Mouse (Mus musculus): ENCODE data around the gene Abca6. TPM values are rescaled to one million over a fixed set of nuclear protein-coding genes. Genes with fewer than 3 reads are reported as not detected.

The Abca6 gene
- polyA plus RNA-seq, 1 experiment from 2014 or later = 1.8 TPM

Other genes starting within 250 kb of the Abca6 start
- 2.3 and 2.7 TPM in 2 replicates for gene Abca8a, start 155.8 kb downstream of the Abca6 start, polyA plus RNA-seq (2015; fragmentation: Nextera tagmentation; extraction: Ambion mirVana)
- gene Abca9, start 83.6 kb downstream of the Abca6 start, polyA plus RNA-seq (2015; fragmentation: Nextera tagmentation; extraction: Ambion mirVana) = 4.7 and 4.8 TPM in 2 replicates
- gene Abca5, start 85.9 kb upstream of the Abca6 start, polyA plus RNA-seq (2015; fragmentation: Nextera tagmentation; extraction: Ambion mirVana) = 6.0 and 7.1 TPM in 2 replicates
- gene Map2k6, start 147.3 kb upstream of the Abca6 start, polyA plus RNA-seq (2015; fragmentation: Nextera tagmentation; extraction: Ambion mirVana) = 38.1 and 38.6 TPM in 2 replicates

All from embryonic facial prominence, embryonic 13.5 days (tissue).